Comparison of ENCODE assay signal across 7 mouse cellular contexts in the genomic region with DNA sequence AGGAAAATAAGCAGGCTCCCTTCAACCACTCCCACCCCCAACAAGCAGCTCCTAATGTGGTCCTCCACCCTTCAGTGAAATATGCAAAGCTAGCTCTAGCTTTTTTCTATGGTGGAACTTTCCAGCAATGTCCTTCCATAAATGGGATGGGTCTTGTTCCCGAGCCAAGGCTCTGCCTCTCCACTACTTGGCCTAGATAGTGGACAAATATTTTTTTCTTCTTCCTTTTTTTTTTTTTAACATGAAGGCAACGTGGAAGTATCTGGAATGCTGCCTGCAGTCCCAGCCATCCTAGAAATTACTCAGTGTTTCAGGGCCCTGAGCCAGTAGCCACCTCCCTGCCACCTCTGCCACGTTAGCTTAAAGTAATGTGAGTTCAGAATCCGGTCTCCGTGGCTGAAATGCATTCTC.
DNase-seq lines count a peak whose midpoint lies in the region; ATAC-seq and TF ChIP-seq lines count a peak whose summit lies in the region.

No protein-coding gene starts in this region.

- 86% methylated on average over 5 of the region's 5 CpGs for WGBS in forebrain, embryonic 11.5 days

- H3K27me3 ChIP-seq in Patski, result no peaks in the 10 kb centered on the region
- H3K27me3 ChIP-seq in forebrain, embryonic 11.5 days (ENCODE audit: control insufficient read depth, insufficient read depth, low read length), result no peaks in the 10 kb centered on the region

- H3K9ac ChIP-seq in forebrain, embryonic 11.5 days (ENCODE audit: low read length), result no peak overlapping the region

- H3K4me2 ChIP-seq in forebrain, embryonic 11.5 days (ENCODE audit: low read depth, low read length, severe bottlenecking), result no peak overlapping the region

- H3K9me3 ChIP-seq in forebrain, embryonic 11.5 days (ENCODE audit: control insufficient read depth, low read length), result no peaks in the 10 kb centered on the region

- ATAC-seq in Patski, result peak; percentile 36
- ATAC-seq in forebrain, embryonic 11.5 days (replicated peaks; ENCODE audit: low FRiP score), result no peak

- H3K4me3 ChIP-seq in brown adipose tissue, adult 24 weeks (ENCODE audit: insufficient read depth, low read depth, low read length), result no peak overlapping the region
- no peak overlapping the region for H3K4me3 ChIP-seq in forebrain, embryonic 11.5 days (ENCODE audit: low read depth, low read length)

- intact Hi-C loops in heart, postnatal 25 days (cut with DNase I), result no loop called here

- CTCF ChIA-PET in Patski (lab: Charles Lee), result interaction anchor here (1.3 to 3.1 kb wide), 2 partner anchors 12 to 127 kb away, joined by 5 to 14 read pairs; no protein-coding TSS in a partner anchor

- DNase-seq in Patski (ENCODE audit: low read depth, low spot score), result peak; percentile 22
- DNase-seq in heart, postnatal 25 days (ENCODE audit: low spot score), result peak; percentile 61
- peak; percentile 63 for DNase-seq in lung, postnatal 14 days
- no peak for DNase-seq in thymus, postnatal 0 days (ENCODE audit: low spot score)
- no peak for DNase-seq in forebrain, embryonic 11.5 days (ENCODE audit: low spot score)
- no peak for DNase-seq in layer of hippocampus, postnatal 14 days (ENCODE audit: low spot score in 2 of 2)

- H3K36me3 ChIP-seq in forebrain, embryonic 11.5 days (ENCODE audit: control insufficient read depth, insufficient read depth, low read length), result no peaks in the 10 kb centered on the region

- TF ChIP-seq CTCF in Patski (IDR thresholded peaks at IDR 0.05), result no peak

- in situ Hi-C loops in Patski (cut with MboI; ENCODE audit: low pct_unique_long_range_greater_than_20kb), result loop anchor here (10.0 to 25.0 kb wide), 3 partner anchors 318 to 907 kb away; a partner anchor contains a TSS

- POLR2A ChIA-PET in Patski (lab: Charles Lee), result no interaction called here

- no peaks in the 10 kb centered on the region for H3K4me1 ChIP-seq in brown adipose tissue, adult 24 weeks (ENCODE audit: control insufficient read depth, insufficient read depth, insufficient read length, low read length)
- H3K4me1 ChIP-seq in forebrain, embryonic 11.5 days (replicated peaks; ENCODE audit: control insufficient read depth, insufficient read depth, low read length), result no peaks in the 10 kb centered on the region

- peak overlapping the region; percentile 29; the same call in 1 of the 2 replicates for H3K27ac ChIP-seq in brown adipose tissue, adult 24 weeks (replicated peaks; ENCODE audit: low read depth, low read length)
- H3K27ac ChIP-seq in forebrain, embryonic 11.5 days (ENCODE audit: low read depth, low read length), result no peak overlapping the region

Comparison
In these comparisons a context has a peak if more than half of its experiments do, and no peak if none do; other contexts are left out.
1. DNase-seq: peak in Patski (single experiment), heart, postnatal 25 days (single experiment) and lung, postnatal 14 days (single experiment); none in thymus, postnatal 0 days (single experiment), forebrain, embryonic 11.5 days (single experiment) and layer of hippocampus, postnatal 14 days (0 of 2).